Mouse (Mus musculus) lung, postnatal 36 days (tissue): ENCODE measurements around the gene Scarb1.

Experiments
- DNase-seq: peaks from one replicate; pipeline ENCODE4 v3.0.0; 2022; ENCODE audit warnings: mixed read lengths

Gene Scarb1

GRCm38 (mm10) chr5:125232443-125232979, 108.4 kb downstream of the Scarb1 start:
- no peak for DNase-seq

GRCm38 (mm10) chr5:125230463-125230862, 110.4 kb downstream of the Scarb1 start:
- DNase-seq = no peak

GRCm38 (mm10) chr5:125229097-125229496, 111.8 kb downstream of the Scarb1 start:
- DNase-seq = no peak

DNA sequence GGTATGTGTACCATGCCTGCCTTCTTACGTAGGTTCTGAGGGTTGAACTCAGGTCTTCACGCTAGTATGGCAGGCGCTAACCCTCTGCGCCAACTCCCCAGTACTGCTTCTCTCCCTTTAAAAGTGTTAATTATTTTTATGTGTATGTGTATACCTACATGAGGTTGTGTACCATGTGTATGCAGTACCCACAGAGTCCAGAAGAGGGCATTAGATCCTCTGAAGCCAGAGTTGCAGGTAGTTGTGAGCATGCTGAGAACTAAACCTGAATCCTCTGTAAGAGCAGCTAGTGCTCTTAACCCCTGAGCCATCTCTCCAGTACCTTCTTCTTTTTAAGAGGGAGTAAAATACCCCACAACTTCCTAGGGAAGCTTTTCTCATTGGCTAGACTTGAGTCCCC, 113.2 kb downstream of the Scarb1 start:
- DNase-seq = no peak
